Mouse (Mus musculus): ENCODE measurements at regions not wholly inside any gene's neighbourhood (a gene's known extent, or its start where the extent isn't known, plus 50 kb on each side); places are given as distances from the start of the nearest gene placed in this dataset.
A peak's percentile ranks its signal among the peaks of the same experiment; 100 is the strongest.
"Not testable (repeated sequence)": the region's sequence is repeated elsewhere in the genome, so short reads cannot be mapped to it uniquely, and the experiment has no call there.

DNA sequence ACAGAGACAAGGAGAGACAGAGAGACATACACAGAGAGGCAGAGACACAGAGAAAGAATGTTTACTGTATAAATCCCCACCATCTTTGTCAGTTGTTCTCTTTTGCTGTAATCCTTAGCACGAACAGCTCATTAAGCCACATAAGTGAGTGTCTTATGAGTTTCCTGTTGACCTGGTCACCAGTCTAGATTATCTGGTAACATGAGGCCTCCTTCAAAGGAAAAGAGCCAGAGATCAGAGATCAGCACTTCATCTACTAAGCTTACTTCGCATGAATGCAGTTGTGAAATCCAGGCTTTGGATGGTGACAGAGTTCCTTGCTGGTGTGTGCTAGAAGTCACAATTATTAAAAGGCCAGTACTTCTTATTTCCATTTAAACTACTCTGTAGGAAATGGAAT, 566.2 kb downstream of the Nebl start:
- Histone ChIP-seq H3K27me3 (replicated peaks) (no peaks in the 10 kb centered on the region), H3K9ac (no peak overlapping the region), H3K27ac (no peak overlapping the region), H3K4me3 (replicated peaks) (no peak overlapping the region), H3K9me3 (no peaks in the 10 kb centered on the region), H3K4me2 (replicated peaks) (no peak overlapping the region), H3K36me3 (no peaks in the 10 kb centered on the region), H3K4me1 (replicated peaks) (no peaks in the 10 kb centered on the region)
- WGBS: 67% methylated on average over 2 of the region's 2 CpGs
- ATAC-seq: no peak

DNA sequence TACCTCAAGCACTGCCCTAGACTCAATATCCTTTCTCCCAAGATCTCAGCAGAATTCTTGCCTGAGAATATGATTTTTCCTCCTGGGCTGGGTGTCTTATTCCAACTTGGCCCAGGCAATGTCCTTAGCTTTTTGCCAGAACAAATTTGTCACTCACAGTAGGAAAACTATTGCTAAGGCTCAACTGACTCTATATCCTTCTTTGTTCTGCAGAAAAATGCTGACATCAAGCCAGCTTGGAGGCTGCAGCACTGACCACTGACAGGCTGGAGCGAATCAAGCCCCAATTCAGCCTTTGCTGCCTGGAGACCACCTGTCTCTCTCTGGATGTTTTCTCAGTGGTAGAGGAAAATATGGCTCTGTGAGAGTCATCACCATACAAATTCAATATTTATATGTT, 572.8 kb downstream of the Nebl start:
- no peaks in the 10 kb centered on the region for H3K9me3 ChIP-seq
- WGBS: 87% methylated on average over 1 of the region's 1 CpGs

DNA sequence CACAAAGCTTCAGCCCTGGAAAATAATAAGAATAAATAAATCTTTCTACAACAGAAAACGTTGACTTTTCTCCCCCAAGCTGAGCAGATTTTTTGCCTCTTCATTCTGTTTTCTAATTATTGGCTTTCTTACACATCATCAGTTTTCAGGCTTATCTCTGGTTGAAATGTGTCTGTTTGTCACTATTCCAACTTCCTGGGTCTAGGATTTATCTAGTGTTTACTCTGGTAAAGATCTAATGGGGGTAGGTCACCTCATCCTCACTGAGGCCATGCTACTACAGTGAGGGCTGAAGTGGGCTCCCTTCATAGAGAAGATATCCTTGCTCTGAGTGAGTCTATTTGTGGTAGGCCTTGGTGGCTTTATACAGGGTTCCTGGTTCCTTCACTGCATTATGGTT, 573.9 kb downstream of the Nebl start:
- H3K4me1 ChIP-seq (replicated peaks): no peaks in the 10 kb centered on the region
- WGBS: 31% methylated on average over 1 of the region's 1 CpGs
- no peaks in the 10 kb centered on the region for H3K27me3 ChIP-seq (replicated peaks)
- H3K4me3 ChIP-seq (replicated peaks): no peak overlapping the region
- no peak overlapping the region for H3K4me2 ChIP-seq (replicated peaks)
- H3K9me3 ChIP-seq: no peaks in the 10 kb centered on the region
- H3K9ac ChIP-seq: no peak overlapping the region
- ATAC-seq: no peak
- no peaks in the 10 kb centered on the region for H3K36me3 ChIP-seq
- no peak overlapping the region for H3K27ac ChIP-seq

More for the DNA sequence above, 572.8 kb downstream of the Nebl start:
- no peak overlapping the region for H3K4me3 ChIP-seq (replicated peaks)
- no peak overlapping the region for H3K9ac ChIP-seq
- H3K4me1 ChIP-seq (replicated peaks): no peaks in the 10 kb centered on the region
- H3K27me3 ChIP-seq (replicated peaks): no peaks in the 10 kb centered on the region
- H3K36me3 ChIP-seq: no peaks in the 10 kb centered on the region
- no peak overlapping the region for H3K4me2 ChIP-seq (replicated peaks)
- ATAC-seq: no peak
- H3K27ac ChIP-seq: no peak overlapping the region

DNA sequence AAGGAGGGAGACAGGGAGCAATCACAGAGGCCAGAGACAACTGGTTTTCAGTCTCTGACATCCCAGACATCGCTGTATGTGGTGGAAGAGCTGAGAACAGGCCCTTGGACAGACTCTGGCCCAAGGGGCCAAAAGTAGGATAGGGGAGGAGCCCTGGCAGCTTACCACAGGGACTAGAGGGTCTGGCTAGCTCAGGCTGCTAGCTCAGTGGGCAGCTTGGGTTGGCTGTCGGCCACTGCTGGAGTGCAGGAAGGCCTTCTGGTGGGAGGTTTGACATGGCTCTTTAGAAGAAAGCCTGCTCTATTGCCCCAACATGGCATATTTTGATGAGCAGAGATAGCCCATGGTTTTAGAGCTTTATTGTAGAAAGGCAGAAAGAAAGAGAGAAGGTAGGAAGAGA, 575.7 kb downstream of the Nebl start:
- Histone ChIP-seq H3K4me1 (replicated peaks) (no peaks in the 10 kb centered on the region), H3K36me3 (no peaks in the 10 kb centered on the region), H3K4me3 (replicated peaks) (no peak overlapping the region), H3K9ac (no peak overlapping the region), H3K9me3 (no peaks in the 10 kb centered on the region), H3K27ac (no peak overlapping the region), H3K27me3 (replicated peaks) (no peaks in the 10 kb centered on the region), H3K4me2 (replicated peaks) (no peak overlapping the region)
- no peak for ATAC-seq
- 91% methylated on average over 2 of the region's 2 CpGs for WGBS

DNA sequence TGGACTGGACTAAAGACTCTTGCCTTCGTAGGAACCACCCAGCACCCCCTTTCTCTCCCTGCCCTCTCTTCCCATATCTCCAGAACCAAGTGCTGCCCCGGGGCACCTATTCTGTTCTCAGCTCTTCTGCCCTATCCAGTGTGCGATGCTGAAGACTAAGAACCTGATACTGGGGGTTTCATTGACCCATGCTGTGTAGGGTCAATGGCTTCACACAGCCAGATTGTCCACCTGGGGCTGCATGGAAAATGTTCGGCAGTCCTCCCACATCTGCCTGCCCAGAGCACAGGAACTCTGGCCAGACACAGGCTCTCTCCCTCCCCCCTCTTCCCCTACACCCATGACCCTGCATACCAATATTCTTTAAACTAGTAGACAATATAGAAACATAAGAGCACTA, 607.6 kb downstream of the Nebl start:
- WGBS: 85% methylated on average over 4 of the region's 4 CpGs
- no peaks in the 10 kb centered on the region for H3K27me3 ChIP-seq (replicated peaks)
- no peaks in the 10 kb centered on the region for H3K9me3 ChIP-seq
- no peak overlapping the region for H3K27ac ChIP-seq
- no peak overlapping the region for H3K9ac ChIP-seq
- no peaks in the 10 kb centered on the region for H3K4me1 ChIP-seq (replicated peaks)
- no peak overlapping the region for H3K4me2 ChIP-seq (replicated peaks)
- H3K36me3 ChIP-seq: no peaks in the 10 kb centered on the region
- H3K4me3 ChIP-seq (replicated peaks): no peak overlapping the region
- no peak for ATAC-seq

DNA sequence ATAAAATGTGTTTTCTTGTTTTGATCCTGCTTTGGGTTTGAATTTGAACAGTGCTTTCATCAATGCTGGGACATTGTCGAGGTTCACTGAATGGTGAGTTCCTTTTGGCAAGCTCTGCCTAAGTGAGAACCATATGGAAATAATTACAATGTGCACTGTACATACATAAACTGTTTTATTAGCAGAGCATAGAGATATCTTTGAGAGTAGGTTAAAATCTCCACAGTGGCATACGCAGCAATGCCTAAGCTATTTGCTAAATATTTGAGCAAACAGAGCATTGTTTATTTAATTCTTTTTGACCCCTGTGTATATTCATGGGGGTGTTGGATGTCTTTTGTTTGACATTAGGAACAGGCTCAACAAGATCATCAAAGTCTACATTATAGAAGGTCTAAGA, 614.0 kb downstream of the Nebl start:
- WGBS: 60% methylated on average over 2 of the region's 2 CpGs
- no peaks in the 10 kb centered on the region for H3K27me3 ChIP-seq (replicated peaks)
- no peak overlapping the region for H3K4me2 ChIP-seq (replicated peaks)
- no peak overlapping the region for H3K27ac ChIP-seq
- H3K9me3 ChIP-seq: no peaks in the 10 kb centered on the region
- no peak overlapping the region for H3K9ac ChIP-seq
- no peaks in the 10 kb centered on the region for H3K4me1 ChIP-seq (replicated peaks)
- H3K36me3 ChIP-seq: no peaks in the 10 kb centered on the region
- ATAC-seq: no peak
- no peak overlapping the region for H3K4me3 ChIP-seq (replicated peaks)

DNA sequence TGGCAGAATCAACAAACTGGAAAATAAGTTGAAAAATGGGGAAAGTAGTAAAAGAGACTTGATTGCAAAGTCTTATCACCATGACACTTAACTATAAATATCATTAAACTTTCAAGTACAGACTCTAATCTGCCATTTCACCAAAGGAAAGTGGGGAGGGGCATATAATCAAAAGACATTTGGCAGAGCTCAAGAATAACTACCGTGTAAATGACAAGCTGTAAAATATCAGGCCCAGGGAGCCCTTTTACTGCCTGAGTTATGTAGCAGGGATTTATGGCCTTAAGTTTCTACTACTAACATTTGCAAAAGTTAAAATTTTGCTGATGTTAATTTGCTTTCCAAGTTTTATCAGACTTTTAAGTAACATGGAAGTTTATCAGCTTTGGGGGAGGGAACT, 620.1 kb downstream of the Nebl start:
- no peak overlapping the region for H3K4me2 ChIP-seq (replicated peaks)
- no peaks in the 10 kb centered on the region for H3K27me3 ChIP-seq (replicated peaks)
- H3K9ac ChIP-seq: no peak overlapping the region
- H3K36me3 ChIP-seq: no peaks in the 10 kb centered on the region
- 22% methylated on average over 1 of the region's 1 CpGs for WGBS
- no peak overlapping the region for H3K4me3 ChIP-seq (replicated peaks)
- peak; percentile 65 for ATAC-seq
- no peaks in the 10 kb centered on the region for H3K4me1 ChIP-seq (replicated peaks)
- no peak overlapping the region for H3K27ac ChIP-seq
- H3K9me3 ChIP-seq: no peaks in the 10 kb centered on the region

DNA sequence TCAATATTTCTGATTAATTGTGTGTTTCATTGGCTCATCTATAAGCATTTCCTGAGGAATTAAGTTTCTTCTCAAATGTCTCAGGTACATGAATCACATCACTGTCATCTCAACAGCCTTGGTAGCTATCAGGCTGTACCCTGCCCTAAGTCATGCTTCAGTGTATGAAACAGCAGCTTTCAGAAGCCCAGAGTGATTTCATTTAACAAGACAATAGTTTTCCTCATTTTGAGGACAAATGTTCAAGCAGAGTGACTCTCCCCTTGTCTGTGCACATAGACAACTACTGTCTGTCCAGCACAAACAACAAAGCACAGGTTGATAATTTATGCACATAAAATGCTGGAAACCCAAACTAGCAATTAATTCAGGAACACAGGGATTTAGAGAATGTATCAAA, 630.1 kb downstream of the Nebl start:
- Histone ChIP-seq H3K27ac (no peak overlapping the region), H3K4me2 (replicated peaks) (no peak overlapping the region), H3K36me3 (no peaks in the 10 kb centered on the region), H3K27me3 (replicated peaks) (no peaks in the 10 kb centered on the region), H3K9me3 (no peaks in the 10 kb centered on the region), H3K9ac (no peak overlapping the region), H3K4me1 (replicated peaks) (no peaks in the 10 kb centered on the region), H3K4me3 (replicated peaks) (no peak overlapping the region)
- ATAC-seq: no peak

DNA sequence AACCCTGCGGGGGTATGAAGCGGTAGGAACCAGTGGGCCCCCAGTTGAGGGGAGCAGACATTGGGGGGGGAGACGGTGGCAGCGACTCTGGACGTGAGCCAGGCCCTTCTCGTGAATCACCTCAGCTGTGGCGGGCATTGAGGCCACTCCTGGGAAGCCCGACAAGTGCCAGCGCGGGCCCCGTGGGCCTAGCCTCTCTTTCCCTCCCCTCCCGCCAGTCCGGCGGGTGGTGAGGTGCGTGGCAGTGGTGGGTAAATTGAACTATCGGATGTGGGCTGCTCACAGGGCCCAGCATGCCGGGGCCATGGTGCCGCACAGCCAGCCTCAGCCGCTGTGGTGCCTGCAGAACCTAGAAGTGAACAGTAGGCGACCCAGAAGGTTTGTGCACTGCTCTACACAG, 633.7 kb downstream of the Nebl start:
- no peak overlapping the region for H3K4me3 ChIP-seq (replicated peaks)
- no peaks in the 10 kb centered on the region for H3K4me1 ChIP-seq (replicated peaks)
- no peak overlapping the region for H3K27ac ChIP-seq
- no peaks in the 10 kb centered on the region for H3K27me3 ChIP-seq (replicated peaks)
- no peak for ATAC-seq
- H3K4me2 ChIP-seq (replicated peaks): no peak overlapping the region
- H3K9ac ChIP-seq: no peak overlapping the region
- no peaks in the 10 kb centered on the region for H3K9me3 ChIP-seq
- no peaks in the 10 kb centered on the region for H3K36me3 ChIP-seq
- 73% methylated on average over 20 of the region's 20 CpGs for WGBS

DNA sequence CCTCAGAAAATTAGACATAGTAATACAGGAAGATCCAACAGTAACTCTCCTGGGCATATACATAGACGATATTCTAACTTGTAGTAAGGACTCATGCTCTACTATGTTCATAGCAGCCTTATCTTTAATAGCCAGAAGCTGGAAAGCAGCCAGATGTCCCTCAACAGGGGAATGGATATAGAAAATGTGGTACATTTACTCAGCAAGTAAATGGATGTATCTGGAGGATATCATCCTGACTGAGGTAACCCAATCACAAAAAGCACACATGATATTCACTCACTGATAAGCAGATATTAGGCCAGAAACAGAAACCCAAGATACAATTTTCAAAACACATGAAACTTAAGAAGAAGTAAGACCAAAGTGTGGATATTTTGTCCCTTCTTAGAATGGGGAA, 639.8 kb downstream of the Nebl start:
- Histone ChIP-seq H3K9me3 (no peaks in the 10 kb centered on the region), H3K4me3 (replicated peaks) (no peak overlapping the region), H3K36me3 (no peaks in the 10 kb centered on the region), H3K4me1 (replicated peaks) (no peaks in the 10 kb centered on the region), H3K27ac (no peak overlapping the region), H3K4me2 (replicated peaks) (no peak overlapping the region), H3K9ac (no peak overlapping the region), H3K27me3 (replicated peaks) (no peaks in the 10 kb centered on the region)
- WGBS: 88% methylated on average over 1 of the region's 1 CpGs
- ATAC-seq: no peak

DNA sequence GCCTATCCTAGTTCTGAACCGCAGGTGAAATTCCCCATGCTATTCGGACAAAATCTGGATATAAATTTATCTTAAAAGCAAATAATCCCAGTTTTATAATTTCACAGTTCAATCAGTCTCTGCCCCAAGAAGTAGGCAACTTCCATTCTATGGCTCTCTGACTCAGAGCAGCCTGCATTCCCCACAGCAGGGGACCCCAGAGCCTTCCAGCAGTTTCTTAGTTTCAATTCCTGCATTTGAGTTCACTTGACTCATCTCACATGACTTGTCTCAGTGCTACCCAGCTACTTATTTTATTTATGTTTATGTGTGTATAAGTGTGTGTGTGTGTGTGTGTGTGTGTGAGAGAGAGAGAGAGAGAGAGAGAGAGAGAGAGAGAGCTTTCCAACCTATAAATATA, 650.0 kb downstream of the Nebl start:
- H3K4me2 ChIP-seq (replicated peaks): no peak overlapping the region
- no peaks in the 10 kb centered on the region for H3K9me3 ChIP-seq
- no peak for ATAC-seq
- H3K4me1 ChIP-seq (replicated peaks): no peaks in the 10 kb centered on the region
- 91% methylated on average over 2 of the region's 2 CpGs for WGBS
- no peak overlapping the region for H3K4me3 ChIP-seq (replicated peaks)
- no peaks in the 10 kb centered on the region for H3K36me3 ChIP-seq
- H3K27ac ChIP-seq: no peak overlapping the region
- no peak overlapping the region for H3K9ac ChIP-seq
- no peaks in the 10 kb centered on the region for H3K27me3 ChIP-seq (replicated peaks)

DNA sequence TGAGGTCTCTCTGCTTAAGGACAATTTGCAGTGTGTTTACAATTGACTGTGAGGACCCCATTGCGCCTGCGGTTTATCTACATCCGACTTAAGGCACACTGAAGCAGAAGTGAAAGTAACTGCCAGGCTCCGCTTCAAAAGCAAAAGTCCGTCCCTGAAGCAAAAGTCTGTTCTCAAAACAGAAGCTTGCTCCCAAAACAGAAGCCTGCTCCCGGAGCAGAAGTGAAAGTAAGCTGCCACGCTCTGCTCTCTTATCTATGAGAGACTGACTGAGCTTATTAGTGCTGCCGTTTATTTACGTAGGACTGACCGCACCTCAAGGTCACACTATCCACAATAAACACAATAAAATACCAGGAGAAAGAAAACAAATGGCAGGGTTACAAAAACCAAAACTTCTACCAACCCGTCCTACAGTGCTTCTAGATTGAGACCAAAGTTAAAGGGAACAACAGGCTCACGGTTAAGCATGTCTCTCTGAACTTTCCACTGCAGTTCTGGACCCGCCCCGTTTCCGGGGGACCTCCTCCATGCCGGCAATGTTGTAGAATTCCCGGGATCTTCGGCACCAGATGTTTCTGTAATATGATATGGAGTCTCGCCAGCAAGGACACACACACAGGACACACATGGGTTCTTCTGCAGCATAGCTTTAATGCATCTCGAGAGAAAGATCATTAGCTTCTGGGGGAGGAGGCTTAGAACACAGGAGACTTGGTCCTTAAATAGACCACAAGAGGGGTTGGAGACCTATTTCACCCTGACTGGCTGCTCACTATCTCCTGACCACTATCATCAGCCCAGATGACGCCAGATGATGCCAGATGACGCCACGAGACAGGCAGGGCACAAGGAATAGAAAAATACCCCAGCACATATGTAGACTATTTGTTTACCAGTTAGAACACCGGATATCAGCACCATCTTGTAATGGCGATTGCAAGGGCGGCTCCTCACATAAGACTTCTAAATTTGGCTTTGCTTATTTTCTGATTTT, 665.8 kb downstream of the Nebl start:
- H3K9me3 ChIP-seq; H3K27me3 ChIP-seq (replicated peaks); H3K4me2 ChIP-seq (replicated peaks); H3K27ac ChIP-seq; H3K36me3 ChIP-seq; H3K4me1 ChIP-seq (replicated peaks); ATAC-seq; H3K9ac ChIP-seq; H3K4me3 ChIP-seq (replicated peaks): not testable (repeated sequence)
- 87% methylated on average over 26 of the region's 26 CpGs for WGBS
